Mouse (Mus musculus): ENCODE data around the gene Nlrc3. TPM values are rescaled to one million over a fixed set of nuclear protein-coding genes. Genes with fewer than 3 reads are reported as not detected.
"Not testable (repeated sequence)": the region's sequence is repeated elsewhere in the genome, so short reads cannot be mapped to it uniquely, and the experiment has no call there.

The Nlrc3 gene
- polyA plus RNA-seq, 1 experiment from 2014 or later = 1.1 TPM

DNA sequence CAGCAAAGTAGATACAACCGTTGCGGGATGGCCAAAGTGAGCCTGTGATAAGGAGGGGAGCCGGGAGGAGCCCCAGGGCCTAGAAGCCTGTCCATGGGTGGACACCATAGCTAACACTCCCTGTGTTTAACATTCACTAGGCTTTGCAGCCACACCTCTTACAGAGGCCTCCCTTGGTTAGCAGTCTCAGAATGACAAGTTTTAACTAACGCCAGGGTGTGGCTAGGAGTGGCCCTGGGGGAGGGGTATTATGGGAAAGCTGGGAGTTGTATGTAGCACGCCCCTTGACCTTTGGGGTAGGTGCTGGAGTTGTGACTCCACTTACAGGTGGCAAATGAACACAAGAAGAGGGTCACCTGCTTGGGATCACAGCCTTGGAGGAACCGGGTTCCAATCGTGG is 774 bp downstream of the Nlrc3 start:
- Histone ChIP-seq H3K4me3 (no peak overlapping the region), H3K27me3 (no peaks in the 10 kb centered on the region), H3K9me3 (no peaks in the 10 kb centered on the region), H3K27ac (replicated peaks) (no peak overlapping the region), H3K36me3 (peaks cover 30% of the 10 kb centered on the region), H3K9ac (replicated peaks) (no peak overlapping the region), H3K4me2 (replicated peaks) (no peak overlapping the region), H3K4me1 (no peaks in the 10 kb centered on the region)
- 91% methylated on average over 7 of the region's 7 CpGs for WGBS
- no peak for ATAC-seq (replicated peaks)

DNA sequence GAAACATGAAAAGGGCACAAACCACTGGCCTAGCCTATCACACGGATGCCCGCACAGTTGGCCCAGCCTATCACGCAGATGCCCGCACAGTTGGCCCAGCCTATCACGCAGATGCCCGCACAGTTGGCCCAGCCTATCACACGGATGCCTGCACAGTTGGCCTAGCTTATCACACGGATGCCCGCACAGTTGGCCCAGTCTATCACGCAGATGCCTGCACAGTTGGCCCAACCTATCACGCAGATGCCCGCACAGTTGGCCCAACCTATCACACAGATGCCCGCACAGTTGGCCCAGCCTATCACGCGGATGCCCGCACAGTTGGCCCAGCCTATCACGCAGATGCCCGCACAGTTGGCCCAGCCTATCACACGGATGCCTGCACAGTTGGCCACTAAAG is 2.0 kb downstream of the Nlrc3 start:
- not testable (repeated sequence) for H3K27me3 ChIP-seq; H3K9ac ChIP-seq (replicated peaks); H3K4me3 ChIP-seq; ATAC-seq (replicated peaks); H3K4me2 ChIP-seq (replicated peaks); H3K27ac ChIP-seq (replicated peaks); H3K9me3 ChIP-seq; H3K4me1 ChIP-seq
- peaks cover 18% of the 10 kb centered on the region for H3K36me3 ChIP-seq
- WGBS = 86% methylated on average over 19 of the region's 19 CpGs

DNA sequence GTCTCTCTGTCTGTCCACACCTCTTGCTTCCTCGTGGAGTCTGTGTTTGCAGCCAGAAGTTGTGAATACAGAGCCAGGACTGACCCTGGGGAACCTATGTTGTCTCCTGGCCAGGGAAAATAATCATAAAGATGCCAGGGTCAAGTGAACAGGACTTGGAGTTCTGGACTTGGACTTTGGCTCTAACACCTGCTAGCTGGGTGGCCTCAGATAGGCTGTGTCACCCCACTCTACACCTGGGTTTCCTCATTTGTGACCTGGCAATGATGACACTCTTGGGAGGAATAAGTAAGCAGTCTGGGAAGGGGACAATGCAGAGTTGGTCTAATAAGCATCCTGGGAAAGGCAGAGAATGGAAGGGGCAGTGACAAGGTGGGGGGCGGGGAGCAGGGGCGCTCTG is 10.9 kb downstream of the Nlrc3 start:
- Histone ChIP-seq H3K27me3 (no peaks in the 10 kb centered on the region), H3K36me3 (no peaks in the 10 kb centered on the region), H3K4me2 (replicated peaks) (no peak overlapping the region), H3K9ac (replicated peaks) (no peak overlapping the region), H3K4me1 (no peaks in the 10 kb centered on the region), H3K9me3 (no peaks in the 10 kb centered on the region), H3K27ac (replicated peaks) (no peak overlapping the region), H3K4me3 (no peak overlapping the region)
- 83% methylated on average over 3 of the region's 3 CpGs for WGBS
- no peak for ATAC-seq (replicated peaks)

DNA sequence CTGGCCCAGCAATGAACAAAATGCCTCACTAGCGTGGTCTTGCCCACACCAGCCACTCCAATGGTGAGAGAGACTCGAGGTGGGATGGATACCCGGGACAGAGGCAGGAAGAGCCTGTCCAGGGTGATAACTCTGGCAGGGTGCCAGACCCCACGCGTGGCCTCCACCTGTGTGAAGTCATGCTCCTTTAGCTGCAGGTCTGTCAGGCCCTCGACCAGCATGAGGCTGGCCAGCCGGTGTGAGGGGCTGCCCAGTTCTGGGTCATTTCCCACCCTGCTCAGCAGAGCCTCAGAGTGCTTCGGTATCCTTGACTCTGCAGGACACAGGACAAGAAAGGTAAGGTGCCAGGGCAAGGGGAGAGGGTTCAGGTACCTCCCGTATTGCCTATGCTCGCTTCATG is 11.4 kb downstream of the Nlrc3 start:
- Histone ChIP-seq H3K9me3 (no peaks in the 10 kb centered on the region), H3K4me3 (no peak overlapping the region), H3K27me3 (no peaks in the 10 kb centered on the region), H3K27ac (replicated peaks) (no peak overlapping the region), H3K4me1 (no peaks in the 10 kb centered on the region), H3K36me3 (no peaks in the 10 kb centered on the region), H3K4me2 (replicated peaks) (no peak overlapping the region), H3K9ac (replicated peaks) (no peak overlapping the region)
- no peak for ATAC-seq (replicated peaks)
- WGBS = 81% methylated on average over 10 of the region's 10 CpGs

DNA sequence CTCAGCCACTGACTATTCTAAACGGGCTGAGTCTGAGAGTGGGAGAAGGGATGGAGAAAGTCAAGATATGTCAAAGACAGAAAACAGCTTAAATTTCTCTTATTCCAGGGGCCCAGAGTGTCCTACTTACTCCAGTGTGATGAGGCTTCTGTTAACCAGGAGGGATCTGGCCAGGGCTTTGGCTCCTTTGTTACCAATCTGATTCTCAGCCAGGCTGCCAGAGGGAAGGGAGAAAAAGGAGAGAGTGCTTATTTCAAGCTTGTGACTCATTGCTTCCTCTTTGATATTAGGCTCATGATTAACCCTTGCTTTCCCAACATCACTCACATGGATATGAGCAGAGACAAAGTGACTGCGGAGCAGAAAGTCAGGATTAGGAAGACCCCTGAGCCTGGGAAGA is 17.2 kb downstream of the Nlrc3 start:
- ATAC-seq (replicated peaks) = no peak
- H3K4me3 ChIP-seq = no peak overlapping the region
- H3K36me3 ChIP-seq = no peaks in the 10 kb centered on the region
- H3K9me3 ChIP-seq = no peaks in the 10 kb centered on the region
- no peak overlapping the region for H3K27ac ChIP-seq (replicated peaks)
- no peaks in the 10 kb centered on the region for H3K27me3 ChIP-seq
- no peak overlapping the region for H3K9ac ChIP-seq (replicated peaks)
- WGBS = 83% methylated on average over 2 of the region's 2 CpGs
- no peaks in the 10 kb centered on the region for H3K4me1 ChIP-seq
- no peak overlapping the region for H3K4me2 ChIP-seq (replicated peaks)

DNA sequence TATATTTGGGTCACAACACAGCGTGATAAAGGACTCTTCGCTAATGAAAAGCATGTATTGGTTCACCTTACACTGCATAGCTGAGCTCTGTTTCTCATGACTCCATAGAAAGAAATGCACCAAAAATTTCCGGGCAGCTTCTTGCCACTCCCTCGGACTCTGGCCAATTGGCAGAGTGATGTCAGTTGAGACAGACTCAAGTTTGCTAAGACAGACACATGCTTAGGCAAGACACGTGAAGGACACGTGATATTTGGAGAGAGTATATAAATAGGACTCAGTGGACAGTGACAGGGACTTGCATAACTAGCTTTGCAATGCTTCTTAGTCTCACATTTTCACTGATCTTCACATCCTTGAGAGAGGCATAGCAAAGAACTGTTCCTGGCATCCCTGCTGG is 20.1 kb downstream of the Nlrc3 start:
- no peak overlapping the region for H3K4me3 ChIP-seq
- H3K4me1 ChIP-seq = no peaks in the 10 kb centered on the region
- WGBS = 84% methylated on average over 6 of the region's 6 CpGs
- H3K9me3 ChIP-seq = no peaks in the 10 kb centered on the region
- no peaks in the 10 kb centered on the region for H3K27me3 ChIP-seq
- no peak overlapping the region for H3K27ac ChIP-seq (replicated peaks)
- H3K4me2 ChIP-seq (replicated peaks) = no peak overlapping the region
- ATAC-seq (replicated peaks) = no peak
- H3K36me3 ChIP-seq = no peaks in the 10 kb centered on the region
- no peak overlapping the region for H3K9ac ChIP-seq (replicated peaks)

DNA sequence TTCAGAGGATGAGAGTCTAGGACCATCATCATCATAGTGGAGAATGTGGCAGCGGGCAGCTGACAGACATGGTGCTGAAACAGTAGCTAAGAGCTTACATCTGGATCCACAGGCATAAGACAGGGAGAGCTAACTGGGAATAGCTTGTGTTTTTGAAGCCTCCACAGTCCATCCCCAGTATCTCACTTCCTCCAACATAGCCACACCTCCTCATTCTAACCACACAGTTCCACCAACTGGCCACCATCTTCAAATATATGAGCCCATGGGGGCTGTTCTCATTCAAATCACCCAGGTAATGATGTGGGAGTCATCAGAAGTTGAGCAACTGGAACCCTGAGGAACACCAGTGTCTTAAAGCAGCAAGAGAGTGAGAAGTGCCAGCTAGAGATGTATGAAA is 25.3 kb downstream of the Nlrc3 start:
- H3K4me1 ChIP-seq = no peaks in the 10 kb centered on the region
- H3K4me3 ChIP-seq = no peak overlapping the region
- H3K4me2 ChIP-seq (replicated peaks) = no peak overlapping the region
- no peak overlapping the region for H3K9ac ChIP-seq (replicated peaks)
- H3K36me3 ChIP-seq = no peaks in the 10 kb centered on the region
- ATAC-seq (replicated peaks) = no peak
- no peaks in the 10 kb centered on the region for H3K27me3 ChIP-seq
- WGBS = 84% methylated on average over 1 of the region's 1 CpGs
- H3K27ac ChIP-seq (replicated peaks) = no peak overlapping the region
- H3K9me3 ChIP-seq = no peaks in the 10 kb centered on the region

DNA sequence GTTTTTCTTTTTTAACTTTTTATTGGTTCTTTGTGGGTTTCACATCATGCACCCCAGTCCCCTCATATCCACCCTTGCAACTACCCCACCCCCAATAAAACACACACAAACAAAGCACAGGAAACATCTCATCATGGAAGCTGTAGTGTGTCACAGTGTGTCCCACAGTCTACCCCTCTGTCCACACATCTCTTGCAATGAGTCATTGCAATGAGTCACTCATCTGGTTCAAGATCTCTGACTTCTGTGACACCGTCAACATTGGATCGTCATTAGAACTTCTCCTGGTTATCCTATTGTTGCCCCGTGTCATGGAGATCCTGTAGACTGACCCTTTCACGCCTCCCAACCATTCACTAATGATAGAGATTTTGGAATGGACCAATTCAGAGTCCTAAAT is 41.7 kb downstream of the Nlrc3 start:
- Histone ChIP-seq H3K9ac (replicated peaks) (no peak overlapping the region), H3K27ac (replicated peaks) (no peak overlapping the region), H3K36me3 (peaks cover 76% of the 10 kb centered on the region), H3K4me3 (no peak overlapping the region), H3K27me3 (no peaks in the 10 kb centered on the region), H3K9me3 (no peaks in the 10 kb centered on the region), H3K4me1 (no peaks in the 10 kb centered on the region), H3K4me2 (replicated peaks) (no peak overlapping the region)
- ATAC-seq (replicated peaks) = no peak
- WGBS = 94% methylated on average over 4 of the region's 4 CpGs

DNA sequence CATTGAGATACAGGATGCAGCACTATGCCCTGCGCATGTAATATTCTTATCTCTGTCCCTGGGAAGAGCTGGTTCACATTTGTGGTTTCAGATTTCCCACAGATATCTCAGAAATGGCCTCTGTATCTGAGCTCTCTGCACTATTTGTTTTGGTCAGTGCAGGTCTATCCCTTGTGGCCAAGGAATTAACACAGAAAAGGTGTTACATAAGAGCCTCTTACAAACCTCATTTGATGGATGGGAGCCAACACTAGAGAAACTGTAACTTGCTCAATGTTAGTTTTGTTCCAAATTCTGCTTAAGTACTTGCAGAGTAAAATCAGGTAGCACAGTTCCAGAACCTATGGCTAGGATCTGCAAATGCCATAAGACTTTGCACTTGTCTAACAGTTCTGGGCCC is 42.3 kb downstream of the Nlrc3 start:
- Histone ChIP-seq H3K4me2 (replicated peaks) (no peak overlapping the region), H3K4me1 (no peaks in the 10 kb centered on the region), H3K27ac (replicated peaks) (no peak overlapping the region), H3K9ac (replicated peaks) (no peak overlapping the region), H3K9me3 (no peaks in the 10 kb centered on the region), H3K27me3 (no peaks in the 10 kb centered on the region), H3K36me3 (peaks cover 82% of the 10 kb centered on the region), H3K4me3 (no peak overlapping the region)
- ATAC-seq (replicated peaks) = no peak
- 98% methylated on average over 1 of the region's 1 CpGs for WGBS

DNA sequence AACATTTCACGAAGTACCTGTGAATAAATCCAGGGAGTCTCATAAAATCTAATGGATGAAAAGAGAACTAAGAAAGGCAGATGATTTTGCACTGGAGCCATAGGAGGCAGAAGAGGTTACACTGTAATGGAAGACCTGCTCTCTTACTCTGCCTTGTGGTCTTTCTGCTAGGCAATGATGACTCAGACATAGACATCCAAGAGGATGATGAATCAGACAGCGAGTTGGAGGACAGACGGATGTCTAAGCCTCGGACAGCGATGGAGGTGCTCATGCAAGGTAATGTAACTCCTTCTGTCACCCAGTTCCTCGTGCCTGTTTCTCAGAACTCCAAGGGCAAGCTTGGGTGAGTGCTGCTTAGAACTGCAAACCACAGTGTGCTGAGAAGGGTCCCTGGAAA is 42.9 kb downstream of the Nlrc3 start:
- Histone ChIP-seq H3K4me1 (no peaks in the 10 kb centered on the region), H3K9me3 (no peaks in the 10 kb centered on the region), H3K4me3 (no peak overlapping the region), H3K9ac (replicated peaks) (no peak overlapping the region), H3K27ac (replicated peaks) (no peak overlapping the region), H3K27me3 (no peaks in the 10 kb centered on the region), H3K36me3 (peaks cover 83% of the 10 kb centered on the region), H3K4me2 (replicated peaks) (no peak overlapping the region)
- WGBS = 96% methylated on average over 6 of the region's 6 CpGs
- no peak for ATAC-seq (replicated peaks)

DNA sequence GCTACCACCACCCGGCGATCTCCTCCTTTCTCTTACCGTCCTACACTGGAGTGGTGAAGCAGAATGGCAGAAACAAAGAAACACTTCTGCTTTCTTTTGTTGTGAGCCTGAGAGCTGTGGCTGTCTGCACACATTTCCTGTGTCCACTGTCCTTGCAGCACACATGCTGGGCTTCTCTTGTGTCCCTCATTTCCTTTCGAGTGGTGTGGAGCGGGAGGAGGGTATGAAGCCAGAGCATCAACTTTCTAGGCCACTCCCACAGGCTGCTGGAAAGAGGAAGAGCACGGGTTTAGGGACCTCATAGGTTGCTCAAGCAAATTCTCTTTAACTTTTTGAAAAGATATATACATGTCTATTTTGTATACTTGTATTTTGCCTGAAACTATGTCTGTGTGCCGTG is 47.3 kb downstream of the Nlrc3 start:
- no peak for ATAC-seq (replicated peaks)
- WGBS = 84% methylated on average over 7 of the region's 7 CpGs
- no peak overlapping the region for H3K9ac ChIP-seq (replicated peaks)
- H3K4me2 ChIP-seq (replicated peaks) = no peak overlapping the region
- H3K4me3 ChIP-seq = no peak overlapping the region
- H3K4me1 ChIP-seq = no peaks in the 10 kb centered on the region
- no peaks in the 10 kb centered on the region for H3K9me3 ChIP-seq
- H3K27ac ChIP-seq (replicated peaks) = no peak overlapping the region
- peaks cover 68% of the 10 kb centered on the region for H3K36me3 ChIP-seq
- H3K27me3 ChIP-seq = no peaks in the 10 kb centered on the region

DNA sequence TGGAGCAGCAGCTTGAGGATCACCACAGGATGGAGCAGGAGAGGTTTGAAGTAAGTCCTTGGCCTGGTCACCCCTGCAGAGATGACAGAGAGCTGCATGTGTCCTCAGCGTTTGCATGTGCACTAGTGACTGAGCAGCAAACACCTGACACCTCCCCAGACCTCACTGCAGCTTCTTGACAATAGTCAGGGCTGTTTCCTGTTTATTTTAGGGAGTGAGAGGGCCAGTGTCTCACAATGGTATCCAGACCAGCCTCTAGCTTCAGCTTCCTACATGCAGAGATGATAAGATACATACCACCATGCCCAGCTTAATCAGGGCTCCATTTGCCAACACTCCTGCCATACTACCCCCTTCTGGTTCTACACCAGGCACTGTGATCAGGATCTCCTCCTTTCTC is 47.9 kb downstream of the Nlrc3 start:
- H3K9me3 ChIP-seq = no peaks in the 10 kb centered on the region
- no peak overlapping the region for H3K27ac ChIP-seq (replicated peaks)
- no peak for ATAC-seq (replicated peaks)
- H3K4me3 ChIP-seq = no peak overlapping the region
- no peak overlapping the region for H3K9ac ChIP-seq (replicated peaks)
- WGBS = 83% methylated on average over 1 of the region's 1 CpGs
- H3K4me2 ChIP-seq (replicated peaks) = no peak overlapping the region
- H3K4me1 ChIP-seq = no peaks in the 10 kb centered on the region
- H3K27me3 ChIP-seq = no peaks in the 10 kb centered on the region
- H3K36me3 ChIP-seq = peaks cover 68% of the 10 kb centered on the region

DNA sequence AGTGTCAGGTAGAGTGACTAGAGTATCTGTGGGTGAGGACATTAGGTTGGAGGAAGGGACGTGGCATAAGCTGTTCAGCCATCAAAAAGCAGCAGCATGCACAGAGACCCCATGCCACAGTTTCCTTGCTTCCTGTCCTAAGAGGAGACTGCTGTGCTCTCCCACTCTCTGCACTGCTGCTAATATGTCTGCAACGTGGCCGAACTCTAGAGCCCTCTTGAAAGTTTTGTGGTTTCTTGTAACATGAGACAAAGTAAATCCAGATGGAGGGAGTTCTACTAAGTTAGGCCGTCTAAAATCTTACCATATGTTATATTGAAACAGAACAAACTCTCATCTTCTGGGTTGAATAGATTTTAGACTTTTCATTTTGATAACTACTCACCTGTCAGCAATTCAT is 52.5 kb downstream of the Nlrc3 start:
- no peaks in the 10 kb centered on the region for H3K9me3 ChIP-seq
- H3K9ac ChIP-seq (replicated peaks) = no peak overlapping the region
- peaks cover 68% of the 10 kb centered on the region for H3K36me3 ChIP-seq
- no peaks in the 10 kb centered on the region for H3K27me3 ChIP-seq
- no peak overlapping the region for H3K4me2 ChIP-seq (replicated peaks)
- H3K4me3 ChIP-seq = no peak overlapping the region
- no peaks in the 10 kb centered on the region for H3K4me1 ChIP-seq
- H3K27ac ChIP-seq (replicated peaks) = no peak overlapping the region
- WGBS = 90% methylated on average over 4 of the region's 4 CpGs
- no peak for ATAC-seq (replicated peaks)
